Mouse (Mus musculus): ENCODE results near the gene Nxt2. TPM values are rescaled to one million over a fixed set of nuclear protein-coding genes. Genes with fewer than 3 reads are reported as not detected.
"Not testable (repeated sequence)": the region's sequence is repeated elsewhere in the genome, so short reads cannot be mapped to it uniquely, and the experiment has no call there.

Gene Nxt2
- total RNA-seq (2021): 10 to 100 TPM; 11.4 to 12.4 TPM

DNA sequence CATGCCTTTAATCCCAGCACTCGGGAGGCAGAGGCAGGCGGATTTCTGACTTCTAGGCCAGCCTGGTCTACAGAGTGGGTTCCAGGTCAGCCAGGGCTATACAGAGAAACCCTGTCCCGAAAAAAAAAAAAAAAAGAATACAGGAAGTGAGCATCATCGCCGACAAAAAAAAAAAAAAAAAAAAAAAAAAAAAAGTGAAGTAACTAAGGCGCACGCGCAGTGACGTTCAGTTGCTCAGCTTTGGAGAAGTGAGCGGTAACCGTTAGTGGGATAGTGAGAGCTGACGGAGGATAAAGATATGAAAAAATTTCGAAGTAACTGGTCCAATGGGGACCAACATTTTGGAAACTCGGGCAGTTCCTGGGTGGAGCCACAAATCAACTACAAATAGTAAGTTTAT, at the start of gene Nxt2:
Gene Nxt2, plus strand, starts transcription at position 229 of the 400 bp plus-strand sequence.
- intact Hi-C loops (cut with DNase I): no loop called here
- DNase-seq: no peak

DNA sequence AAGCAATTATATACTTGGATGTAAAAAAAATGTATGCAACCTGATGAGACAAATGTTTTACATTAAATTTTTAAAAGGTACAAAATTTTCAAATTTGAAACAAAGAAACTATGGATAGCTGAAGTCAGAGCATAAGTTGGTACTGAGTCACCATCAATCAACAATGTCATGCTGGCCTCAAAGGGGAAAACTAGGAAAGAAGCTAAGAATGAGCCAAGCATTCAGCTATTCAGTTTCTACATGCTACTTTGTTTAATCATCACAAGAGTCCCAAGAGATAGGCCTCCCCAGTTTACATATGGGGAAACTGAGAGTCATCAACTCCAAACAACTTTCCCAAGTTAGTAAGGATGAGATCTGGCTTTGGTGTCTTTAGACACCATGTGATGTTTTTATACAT, 49.6 kb upstream of the Nxt2 start:
- no peak for DNase-seq
- intact Hi-C loops (cut with DNase I): no loop called here

DNA sequence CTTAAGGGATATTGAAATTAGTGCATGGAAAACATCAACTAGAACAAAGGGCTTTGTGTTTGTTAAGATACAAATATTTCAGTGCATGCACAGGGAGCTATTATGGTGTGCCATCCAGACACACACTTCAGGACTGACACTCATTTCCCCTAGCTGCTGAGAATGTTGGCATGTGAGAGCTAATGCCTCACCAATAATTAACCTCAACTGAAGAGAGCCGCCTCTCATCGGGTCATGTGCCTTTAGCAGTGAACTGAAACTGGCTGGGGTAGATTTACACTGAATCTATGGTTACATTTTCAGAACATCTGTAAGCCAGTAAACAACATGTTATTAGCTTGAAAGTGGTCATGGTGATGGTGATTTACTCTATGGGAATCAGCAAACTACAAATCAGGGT, 44.5 kb upstream of the Nxt2 start:
- DNase-seq: no peak
- intact Hi-C loops (cut with DNase I): no loop called here

DNA sequence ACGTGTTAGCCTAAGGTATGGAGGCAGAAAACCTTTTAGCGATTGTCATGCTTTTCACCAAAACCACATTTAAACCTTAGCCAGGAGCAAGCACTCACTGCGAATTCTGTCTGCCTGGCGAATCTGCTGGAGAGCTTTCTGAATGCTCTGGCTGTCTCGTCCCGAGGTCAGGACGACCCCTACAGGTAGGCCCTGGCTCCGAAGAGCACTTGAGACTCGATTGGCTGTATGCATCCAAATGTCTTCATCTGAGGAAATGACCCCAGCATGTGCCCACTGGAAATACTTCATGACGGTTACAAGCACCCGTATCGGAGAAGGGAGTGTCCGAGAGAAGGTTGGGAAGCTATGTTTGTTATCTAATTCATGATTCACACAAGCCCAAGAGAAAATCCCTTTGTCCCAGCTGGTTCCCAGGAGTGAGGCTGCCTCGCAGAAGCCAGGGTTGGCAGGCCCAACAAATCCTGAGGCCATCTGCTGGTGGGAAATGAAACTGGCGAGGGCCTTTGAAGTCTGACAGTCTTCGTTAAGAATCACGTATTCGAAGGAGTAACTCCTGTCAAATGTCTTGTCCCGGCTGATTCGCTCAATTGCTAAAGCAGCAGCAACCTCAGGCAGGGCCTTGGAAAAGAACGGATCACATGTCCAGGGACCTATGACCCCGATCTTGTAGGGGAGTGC, 37.4 kb upstream of the Nxt2 start:
- intact Hi-C loops (cut with DNase I): no loop called here
- peak; percentile 63 for DNase-seq

DNA sequence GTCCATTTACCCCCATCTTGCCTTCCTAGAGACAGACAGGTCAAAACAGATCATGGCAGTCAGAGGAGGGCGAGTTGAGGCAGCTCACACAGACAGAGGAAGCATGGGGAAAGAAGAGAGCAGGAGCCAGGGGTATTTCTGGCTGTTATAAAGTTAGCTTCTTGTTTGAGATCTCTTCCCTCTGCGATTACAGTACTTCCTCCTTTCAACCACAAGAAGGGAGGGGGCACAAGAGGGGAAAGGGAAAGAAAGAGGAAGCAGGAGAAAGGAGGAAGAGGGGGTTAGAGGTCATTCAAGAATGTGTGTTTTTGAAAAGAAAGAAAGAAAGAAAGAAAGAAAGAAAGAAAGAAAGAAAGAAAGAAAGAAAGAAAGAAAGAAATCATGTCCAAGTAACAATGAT, 36.2 kb upstream of the Nxt2 start:
- no peak for DNase-seq

DNA sequence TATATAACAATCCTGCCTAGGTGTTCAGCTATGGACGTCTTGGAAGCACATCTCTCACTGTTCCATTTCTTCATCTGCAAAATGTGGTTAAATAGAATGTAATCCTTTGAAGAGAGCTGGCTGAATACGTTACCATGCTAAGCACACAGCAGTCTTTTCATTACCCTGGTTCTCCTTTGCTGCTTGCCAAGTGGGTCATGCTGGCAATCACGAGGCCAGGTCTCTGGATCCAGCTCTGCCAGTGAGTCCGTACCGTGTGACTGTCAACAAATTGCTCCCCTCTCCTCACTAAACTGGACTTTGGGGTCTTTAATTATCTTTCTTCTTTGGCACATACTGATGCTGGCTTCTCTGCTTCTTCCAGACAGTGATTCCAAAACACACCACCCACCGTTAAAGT, 32.1 kb upstream of the Nxt2 start:
- intact Hi-C loops (cut with DNase I): no loop called here

More for the DNA sequence above, 36.2 kb upstream of the Nxt2 start:
- intact Hi-C loops (cut with DNase I): no loop called here

DNA sequence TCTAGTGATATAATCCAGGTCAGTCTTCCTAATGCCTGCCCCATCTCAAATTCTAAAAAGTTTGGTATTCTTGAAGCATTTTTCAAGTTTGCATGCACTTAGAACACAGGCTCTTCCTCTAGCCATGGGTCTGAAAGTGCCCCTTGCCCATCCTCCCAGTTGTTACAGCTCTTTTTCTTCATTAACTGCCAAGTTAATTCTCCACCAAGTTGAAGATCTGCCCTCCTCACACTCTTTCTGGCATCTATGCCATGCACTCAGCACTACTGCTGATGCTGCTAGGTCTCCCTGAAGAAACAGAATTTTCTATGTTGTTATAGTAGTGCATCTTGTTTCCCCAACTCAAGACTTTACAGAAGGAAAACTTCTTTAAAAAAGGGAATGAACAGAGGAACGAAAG, 31.0 kb upstream of the Nxt2 start:
- DNase-seq: no peak
- intact Hi-C loops (cut with DNase I): no loop called here

More for the DNA sequence above, 32.1 kb upstream of the Nxt2 start:
- peak; percentile 14 for DNase-seq

DNA sequence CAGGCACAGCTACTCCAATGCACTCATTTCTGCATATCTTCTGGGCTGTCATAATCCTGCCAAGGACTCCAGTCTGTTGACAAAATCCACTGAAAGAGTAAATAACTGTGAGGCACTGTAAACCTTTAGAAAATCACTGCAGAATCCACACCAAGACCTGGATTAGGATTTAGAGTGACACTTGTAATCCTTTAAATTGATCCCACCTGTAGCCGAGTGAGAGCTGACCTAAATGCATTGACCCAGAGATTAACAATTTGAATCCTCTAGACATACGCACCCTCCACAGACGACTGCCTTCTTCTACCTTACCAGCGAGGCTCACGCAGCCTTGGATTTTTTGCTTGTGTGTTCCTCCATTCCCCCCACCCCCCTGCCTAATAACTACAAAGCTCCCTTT, 29.7 kb upstream of the Nxt2 start, which contains the start of gene Gucy2f:
Gene Gucy2f, minus strand, starts transcription at position 101 of the 400 bp plus-strand sequence.
- DNase-seq: no peak
- intact Hi-C loops (cut with DNase I): no loop called here

DNA sequence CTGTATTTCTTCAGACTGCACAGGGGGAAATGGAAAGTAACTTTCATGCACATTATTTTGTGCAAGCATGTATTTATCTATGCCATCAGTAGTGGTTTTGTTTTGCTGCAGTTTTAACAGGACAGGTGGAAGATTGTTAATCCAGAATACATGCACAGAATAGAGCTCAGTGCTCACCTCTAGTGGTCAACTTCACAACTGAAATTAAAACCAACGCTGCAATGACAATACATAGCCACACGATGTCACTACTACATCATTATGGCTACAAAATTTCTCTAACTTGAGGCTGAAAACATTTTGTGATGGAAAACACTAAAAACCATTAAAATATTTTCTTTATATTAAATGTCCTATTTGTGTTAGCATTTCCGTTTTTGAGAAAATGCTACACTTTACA, 26.3 kb upstream of the Nxt2 start:
- intact Hi-C loops (cut with DNase I): loop anchor here (1.0 kb wide), 1 partner anchor 114 kb away; no protein-coding TSS in a partner anchor
- DNase-seq: peak; percentile 4

DNA sequence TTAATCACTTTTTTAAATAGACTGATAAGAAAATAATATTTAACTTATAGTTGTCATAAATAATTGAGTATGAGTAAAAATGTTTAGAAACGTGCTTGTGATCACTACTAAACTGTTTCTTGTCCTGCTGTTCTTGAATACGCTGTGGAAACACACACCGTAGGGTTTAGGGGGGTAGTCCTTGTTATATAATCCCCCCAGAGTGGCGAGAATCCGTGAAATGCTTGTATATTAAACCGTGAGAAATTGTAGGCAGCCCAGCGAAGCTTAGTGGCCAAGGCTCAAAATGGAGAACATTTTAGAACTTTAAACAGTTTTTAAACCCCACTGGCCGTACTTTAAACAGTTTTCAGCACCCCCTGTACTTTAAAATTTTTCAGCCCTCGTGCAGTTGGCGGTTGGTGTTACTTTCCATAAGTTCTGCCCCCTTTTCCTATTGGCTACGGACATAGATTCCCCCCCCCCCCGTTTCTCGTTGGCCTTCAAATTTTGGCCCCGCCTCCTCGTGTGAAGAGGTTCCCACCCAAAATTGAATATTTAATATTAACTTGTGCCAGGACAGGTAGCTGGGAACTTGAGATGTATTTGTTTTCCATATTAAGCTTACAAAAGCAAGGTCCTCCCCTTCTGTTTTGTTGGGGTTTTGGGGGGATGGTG, 956 bp downstream of the Nxt2 start:
- intact Hi-C loops (cut with DNase I): no loop called here
- peak; percentile 22 for DNase-seq

DNA sequence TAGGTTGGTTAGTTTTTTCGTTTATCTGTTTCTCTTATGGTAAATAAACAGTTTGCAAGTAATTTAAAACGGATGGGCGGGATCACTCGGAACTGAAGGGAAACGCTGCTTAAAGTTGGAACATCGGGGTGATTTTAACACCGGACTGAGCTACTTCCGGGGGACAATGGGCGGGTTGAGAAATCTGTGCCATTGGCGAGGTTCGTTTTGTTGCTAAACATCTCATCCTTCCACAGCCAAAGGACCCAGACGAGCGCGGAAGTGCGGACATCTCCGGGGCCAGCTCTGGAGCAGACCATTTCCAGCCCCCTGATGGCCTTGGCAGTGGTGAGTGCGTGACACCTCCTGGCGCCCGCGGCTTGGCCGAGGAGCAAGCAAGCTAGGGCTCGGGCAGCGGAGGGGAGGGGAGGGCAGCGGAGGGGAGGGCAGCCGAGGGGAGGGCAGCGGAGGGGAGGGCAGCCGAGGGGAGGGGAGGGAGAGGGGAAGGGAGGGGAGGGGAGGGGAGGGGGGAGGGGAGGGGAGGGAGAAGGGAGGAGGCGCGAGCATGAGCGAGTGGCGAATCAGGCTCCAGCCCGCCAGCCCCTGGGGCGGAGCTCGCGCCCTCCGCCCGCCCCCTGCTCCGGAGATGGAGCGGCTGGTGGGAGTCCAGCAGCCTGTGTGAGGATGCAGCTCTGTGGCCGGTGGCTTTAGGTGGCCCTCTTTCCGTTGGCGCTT, 1.6 kb downstream of the Nxt2 start:
- intact Hi-C loops (cut with DNase I): no loop called here
- peak; percentile 85 for DNase-seq

DNA sequence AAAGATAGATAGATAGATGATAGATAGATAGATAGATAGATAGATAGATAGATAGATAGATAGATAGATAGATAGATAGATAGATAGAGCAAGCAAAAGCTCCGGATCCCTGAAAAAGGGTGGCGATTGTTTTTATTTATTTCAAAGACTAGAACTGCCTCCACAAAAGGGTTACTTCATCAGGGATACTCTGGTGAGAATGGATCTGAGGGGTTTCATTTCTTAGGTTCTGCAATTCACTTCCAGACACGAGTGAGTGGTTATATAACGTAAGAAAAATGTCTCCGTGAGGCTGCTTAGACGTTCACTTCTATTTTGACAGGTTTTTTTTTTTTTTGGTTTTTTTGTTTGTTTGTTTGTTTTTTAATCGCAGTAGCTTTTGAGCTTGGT, 2.2 kb downstream of the Nxt2 start:
- intact Hi-C loops (cut with DNase I): no loop called here
- DNase-seq: no peak

DNA sequence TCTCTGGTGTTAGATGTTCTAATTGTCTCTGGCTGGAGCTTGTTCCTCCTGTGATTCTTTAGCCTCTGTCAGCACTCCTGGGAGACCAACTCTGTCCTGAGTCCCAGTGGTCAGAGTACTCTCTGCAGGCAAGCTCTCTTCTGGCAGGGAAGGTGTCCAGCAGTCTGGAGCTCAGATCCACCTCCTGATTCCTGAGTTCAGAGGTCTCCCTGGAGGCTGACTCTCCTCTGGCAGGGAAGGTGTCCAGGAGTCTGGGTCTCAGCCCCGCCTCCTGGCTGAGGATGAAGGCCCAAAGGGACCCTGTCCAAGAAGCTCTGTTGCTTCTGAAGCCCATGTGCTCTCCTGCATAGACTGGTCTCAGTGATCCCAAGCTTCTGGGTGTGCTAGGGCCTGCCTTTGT, 9.6 kb downstream of the Nxt2 start:
- intact Hi-C loops (cut with DNase I): loop anchor here (5.0 kb wide), 1 partner anchor 76 kb away; no protein-coding TSS in a partner anchor
- not testable (repeated sequence) for DNase-seq

DNA sequence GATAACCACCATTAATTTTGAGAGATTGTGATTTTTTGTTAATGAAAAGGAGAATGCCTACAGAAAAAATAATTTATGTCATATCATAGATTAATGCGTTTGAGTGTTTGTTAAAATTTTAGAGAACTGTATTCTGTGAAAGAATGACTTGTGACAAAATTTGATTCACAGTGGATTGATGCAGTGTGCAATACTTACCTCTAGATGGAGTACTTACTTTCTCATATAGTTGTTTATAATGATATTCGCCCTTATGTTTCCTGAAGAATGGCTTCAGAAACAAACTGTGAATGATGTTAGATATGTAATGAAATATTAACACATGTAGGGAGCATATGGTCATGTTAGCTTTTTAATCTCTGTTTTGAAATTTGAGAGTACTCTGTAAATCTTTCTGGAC, 10.5 kb downstream of the Nxt2 start:
- intact Hi-C loops (cut with DNase I): loop anchor here (5.0 kb wide), 1 partner anchor 75 kb away; no protein-coding TSS in a partner anchor

DNA sequence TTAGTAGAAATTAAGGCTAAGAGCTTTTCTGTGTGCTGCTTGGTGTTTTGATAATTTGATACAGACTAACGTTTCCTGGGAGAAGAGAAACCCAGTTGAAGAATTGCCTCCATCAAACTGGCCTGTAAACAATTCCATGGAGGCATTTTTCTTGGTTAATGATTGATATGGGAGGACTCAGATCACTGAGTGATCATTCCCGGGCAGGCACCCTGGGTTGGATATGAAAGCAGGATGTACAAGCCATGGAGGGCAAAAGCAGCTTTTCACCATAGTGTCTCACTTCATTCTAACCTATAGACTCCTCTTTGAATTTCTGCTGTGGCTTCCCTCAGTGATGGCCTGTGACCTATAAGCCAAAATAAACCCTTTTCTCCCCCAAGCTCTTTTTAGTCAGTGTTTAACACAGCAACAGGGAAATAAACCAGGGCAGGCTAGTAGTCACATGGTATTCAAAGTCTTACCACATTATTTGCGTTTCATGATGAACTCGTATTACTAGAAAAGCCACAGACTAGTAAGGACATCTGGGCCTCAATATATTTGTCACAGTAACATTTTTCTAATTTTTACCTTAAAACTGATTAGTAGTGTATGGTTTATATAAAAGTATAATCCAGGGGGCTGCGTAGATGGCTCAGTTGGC, 19.2 kb downstream of the Nxt2 start:
- no peak for DNase-seq
- intact Hi-C loops (cut with DNase I): no loop called here

More for the DNA sequence above, 10.5 kb downstream of the Nxt2 start:
- DNase-seq: no peak

DNA sequence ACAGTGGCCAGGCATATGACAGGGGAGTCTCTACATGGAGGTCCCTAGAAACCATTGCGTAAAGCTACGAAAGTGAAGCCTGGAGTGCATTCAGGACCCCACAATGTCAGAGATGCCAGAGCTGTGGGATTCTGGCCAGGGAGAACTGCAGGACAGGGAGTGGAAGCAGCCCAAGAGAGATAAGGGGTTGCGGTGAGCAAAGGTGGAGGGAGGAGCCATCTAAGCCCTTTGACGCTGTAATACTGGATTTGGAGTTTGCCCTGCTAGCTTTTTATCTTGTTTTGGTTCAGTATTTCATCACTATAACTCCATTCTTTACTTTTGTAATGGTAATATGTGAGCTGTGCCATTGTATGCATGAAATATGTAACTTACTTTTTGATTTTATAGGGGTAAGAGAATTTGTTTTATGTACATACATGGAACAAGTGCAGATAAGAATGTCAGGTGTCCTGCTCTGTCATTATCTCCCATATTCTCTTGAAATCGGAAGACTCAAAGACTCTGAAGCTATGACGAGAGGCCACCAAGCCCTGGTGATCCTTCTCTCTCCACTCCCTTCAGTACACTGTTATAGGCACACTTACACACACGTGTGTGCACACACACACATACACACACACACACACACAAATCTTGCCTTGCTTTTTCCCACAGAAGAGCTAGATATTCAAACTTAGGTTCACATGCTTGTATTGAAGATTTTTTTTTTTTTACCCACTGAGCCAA, 23.6 kb downstream of the Nxt2 start:
- intact Hi-C loops (cut with DNase I): no loop called here
- DNase-seq: no peak

DNA sequence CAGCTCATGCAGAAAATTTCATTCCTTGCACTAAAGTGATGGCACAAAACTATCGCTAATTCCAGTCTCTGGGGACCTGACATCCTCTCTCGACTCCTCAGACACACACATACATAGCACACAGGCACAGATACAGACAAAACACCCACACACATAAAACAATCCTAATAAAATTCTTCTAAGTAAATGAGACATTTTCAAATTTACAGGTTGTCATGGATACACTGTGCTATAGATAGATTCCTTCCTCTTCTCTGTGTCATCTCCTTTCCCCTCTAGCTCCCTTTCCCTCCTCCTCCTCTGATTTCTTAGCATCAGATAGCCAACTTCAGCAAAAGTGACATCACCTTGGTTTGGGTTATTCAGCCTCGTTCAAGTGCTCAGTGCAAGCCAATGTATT, 49.5 kb downstream of the Nxt2 start:
- intact Hi-C loops (cut with DNase I): no loop called here

DNA sequence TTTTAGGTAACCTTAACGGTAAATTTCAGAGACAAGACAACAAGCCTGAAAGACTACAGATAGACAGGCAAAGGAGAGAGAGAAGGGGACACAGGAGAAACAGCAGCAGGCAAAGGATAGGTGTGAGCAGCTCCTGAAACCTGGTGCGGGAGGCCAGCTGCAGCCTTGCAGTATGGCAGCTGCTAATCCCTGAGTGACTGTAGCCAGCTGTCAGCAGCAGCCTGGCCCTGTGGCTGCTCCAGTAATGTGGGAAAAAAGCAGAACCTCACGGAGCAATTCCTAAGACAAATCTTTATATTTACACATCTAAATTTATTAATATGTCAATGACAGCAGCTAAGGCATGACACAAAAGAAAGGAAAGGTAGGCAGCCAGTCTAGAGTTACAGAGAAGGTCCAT, 50.0 kb downstream of the Nxt2 start:
- intact Hi-C loops (cut with DNase I): no loop called here
- DNase-seq: no peak

More for the DNA sequence above, 49.5 kb downstream of the Nxt2 start:
- DNase-seq: no peak

DNA sequence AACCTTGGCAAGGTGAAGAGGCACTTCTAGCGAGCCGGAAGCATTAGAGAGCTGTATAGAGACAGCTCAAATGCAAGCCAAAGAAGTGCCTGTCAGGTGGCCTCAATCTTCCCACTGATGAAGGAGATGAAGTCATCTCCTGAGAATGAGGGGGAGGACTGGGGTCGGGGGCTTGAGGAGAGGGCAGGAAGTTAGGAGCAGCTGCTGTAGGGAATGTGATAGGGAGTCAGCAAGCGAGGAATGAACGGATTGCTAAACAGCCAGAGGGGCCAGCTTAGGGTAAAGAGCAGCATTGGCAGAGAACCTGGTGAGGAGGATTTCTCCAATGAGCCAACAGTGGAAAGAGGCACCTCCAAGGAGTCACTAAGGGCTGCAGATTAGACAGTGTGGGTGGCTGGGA, 59.3 kb downstream of the Nxt2 start:
- DNase-seq: no peak
- intact Hi-C loops (cut with DNase I): no loop called here
